Mouse (Mus musculus) left cerebral cortex, postnatal 14 days (tissue): ENCODE measurements around the gene Cbx5. TPM values are rescaled to one million over a fixed set of nuclear protein-coding genes. Genes with fewer than 3 reads are reported as not detected.
"Not testable (repeated sequence)": the region's sequence is repeated elsewhere in the genome, so short reads cannot be mapped to it uniquely, and the experiment has no call there.

Source experiments
- DNase-seq, 2 experiments: peaks; one replicate each; pipeline ENCODE4 v3.0.0; 2021 to 2022; ENCODE audit warnings: low spot score in 2 of 2, mixed read lengths in 1 of 2
- intact Hi-C: fragments of 180-260 bp; cut with DNase I; formaldehyde crosslinking; loops from one replicate; pipeline ENCODE4 v1.15.1; 2025
- total RNA-seq, 2 experiments: library from RNA; stranded (reverse); gene quantifications; 2 replicates each; pipeline ENCODE4 v1.2.3; 2021

Gene Cbx5
- total RNA-seq, 2 experiments from 2014 or later = 152 to 162 TPM

DNA sequence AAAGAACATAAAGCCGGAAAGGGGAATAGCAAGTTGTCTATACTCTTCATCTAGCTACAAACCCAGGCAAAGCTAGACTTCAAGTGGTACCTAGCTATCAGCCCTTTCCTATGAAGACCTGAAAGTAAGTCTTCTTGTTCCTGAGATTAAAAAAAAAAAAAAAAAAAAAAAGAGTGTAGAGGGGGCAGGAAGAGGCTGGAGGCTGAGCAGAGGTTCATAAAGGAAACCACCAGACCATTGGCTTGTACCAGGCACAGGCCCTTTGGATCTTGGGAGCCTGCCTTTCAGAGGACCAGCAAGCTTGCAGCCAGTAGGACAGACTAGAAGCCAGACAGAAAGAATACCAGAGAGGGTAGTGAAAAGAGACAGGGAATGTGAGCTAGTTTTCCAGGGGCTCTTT lies 13.7 kb upstream of the Cbx5 start:
- intact Hi-C loops = no loop called here
- no peak for DNase-seq

GRCm38 (mm10) chr15:103252660-103253059 lies 13.0 kb upstream of the Cbx5 start:
- DNase-seq = no peak
- intact Hi-C loops = no loop called here

DNA sequence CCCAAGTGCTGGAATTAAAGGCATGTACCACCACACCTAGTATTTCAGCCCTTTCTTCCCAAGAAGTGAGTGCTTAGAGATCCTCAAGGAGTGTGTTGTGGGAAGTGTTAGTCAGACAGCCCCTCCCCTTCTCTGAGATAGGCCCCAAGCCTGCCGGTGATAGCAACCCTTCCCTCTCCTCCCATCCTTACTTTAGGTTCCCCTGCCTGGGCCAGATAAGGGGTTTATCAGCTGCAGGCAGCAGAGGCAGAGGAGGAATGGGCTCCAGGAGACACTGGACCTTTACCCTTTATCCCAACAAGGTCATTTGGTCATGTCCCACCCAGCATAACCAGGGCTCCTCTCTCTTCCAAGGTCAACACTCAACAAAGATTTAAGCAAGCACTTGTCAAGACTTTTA lies 12.0 kb upstream of the Cbx5 start:
- intact Hi-C loops = no loop called here
- no peak for DNase-seq

DNA sequence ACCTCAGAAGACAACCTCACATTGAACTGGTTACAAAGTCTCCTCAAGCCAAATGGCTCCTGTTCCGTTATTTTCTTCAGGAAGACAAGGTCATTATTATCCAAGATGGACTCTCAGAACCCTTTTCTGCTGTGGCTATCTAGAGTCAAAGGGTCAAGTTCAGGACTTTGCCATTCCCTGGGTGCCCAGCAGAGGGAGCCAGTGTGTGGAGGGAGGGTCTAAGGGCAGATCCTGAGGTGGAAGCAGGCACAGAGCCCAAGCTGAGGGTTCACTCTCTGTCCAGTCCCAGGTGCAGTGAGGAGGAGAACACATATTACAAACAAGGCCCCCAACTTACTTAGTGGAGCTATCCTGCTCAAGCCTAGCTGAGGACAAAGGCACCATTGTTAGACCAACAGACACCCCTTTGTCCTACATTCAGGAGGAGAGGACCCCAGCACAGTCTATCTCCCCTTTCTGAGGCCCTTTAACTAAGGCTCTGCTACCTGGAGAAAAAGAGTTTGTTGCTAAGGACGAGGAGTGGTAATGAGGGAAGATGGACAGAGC lies 10.7 kb upstream of the Cbx5 start:
- intact Hi-C loops = loop anchor here (1.0 kb wide), 1 partner anchor 57 kb away; no protein-coding TSS in a partner anchor
- no peak for DNase-seq

DNA sequence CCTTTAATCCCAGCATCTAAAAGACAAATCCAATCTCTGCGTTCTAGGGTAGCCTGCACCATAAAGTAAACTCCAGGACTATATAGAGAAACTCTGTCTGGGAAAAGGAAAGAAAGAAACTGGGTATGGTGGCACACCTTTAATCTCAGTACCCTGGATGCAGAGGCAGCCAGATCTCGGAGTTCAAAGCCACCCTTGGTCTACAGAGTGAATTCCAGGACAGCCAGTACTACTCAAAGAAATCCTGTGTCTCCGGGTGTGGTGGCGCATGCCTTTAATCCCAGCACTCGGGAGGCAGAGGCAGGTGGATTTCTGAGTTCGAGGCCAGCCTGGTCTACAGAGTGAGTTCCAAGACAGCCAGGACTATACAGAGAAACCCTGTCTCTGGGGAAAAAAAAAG lies 9.9 kb upstream of the Cbx5 start:
- DNase-seq, intact Hi-C loops: not testable (repeated sequence)

DNA sequence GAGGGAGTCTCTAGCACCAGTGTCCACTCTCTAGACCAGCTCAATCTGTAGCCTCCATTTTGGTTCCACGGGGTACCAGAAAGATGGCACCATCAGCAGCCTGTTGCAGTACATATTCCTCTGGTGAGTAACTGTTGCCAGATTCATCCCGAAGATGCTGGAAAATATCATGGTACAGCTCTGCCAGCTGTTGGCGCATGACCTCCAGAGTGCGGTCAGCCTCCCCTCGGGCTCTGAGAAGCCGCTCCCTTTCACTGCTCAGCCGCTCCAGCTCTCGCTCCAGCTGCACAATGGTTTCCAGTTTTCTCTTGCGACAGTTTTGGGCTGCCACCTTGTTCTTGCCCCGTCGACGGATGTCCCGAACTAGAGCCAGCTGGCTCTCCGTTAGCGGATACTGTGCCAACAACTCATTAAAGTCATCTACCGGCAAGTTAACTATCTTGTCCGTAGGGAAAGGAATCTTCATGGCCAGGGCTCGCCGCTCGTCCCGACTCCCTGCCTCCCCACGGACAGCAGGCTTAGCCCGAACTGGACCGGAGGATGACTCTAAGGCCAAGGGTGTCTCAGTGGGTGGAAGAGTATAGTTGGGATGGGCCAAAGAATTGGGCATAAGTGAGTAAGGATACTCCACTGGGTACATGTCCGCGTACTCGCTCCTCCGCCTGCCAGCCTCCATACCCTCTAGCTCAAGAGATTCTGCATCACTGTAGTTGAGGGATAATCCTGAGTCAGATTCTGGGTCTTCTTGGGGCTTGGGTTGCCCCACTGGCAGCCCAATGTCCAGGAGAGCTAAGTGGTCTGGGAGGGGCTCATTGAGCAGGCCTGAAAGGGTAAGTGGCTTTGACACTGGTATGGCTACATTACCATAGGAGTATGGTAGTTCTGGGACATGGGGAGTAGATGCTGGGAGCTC lies 9.0 kb upstream of the Cbx5 start:
- no peak for DNase-seq
- intact Hi-C loops = no loop called here

GRCm38 (mm10) chr15:103247782-103248400 lies 8.3 kb upstream of the Cbx5 start:
- intact Hi-C loops = no loop called here
- DNase-seq = no peak

- no peak for DNase-seq
- intact Hi-C loops = no loop called here
Measured at GRCm38 (mm10) chr15:103247078-103247781, 7.6 kb upstream of the Cbx5 start.

- DNase-seq = no peak
- intact Hi-C loops = no loop called here
Measured at GRCm38 (mm10) chr15:103245616-103246015, 6.0 kb upstream of the Cbx5 start.

GRCm38 (mm10) chr15:103242885-103243284 lies 3.3 kb upstream of the Cbx5 start:
- intact Hi-C loops = loop anchor here (5.0 kb wide), 1 partner anchor 36 kb away; no protein-coding TSS in a partner anchor
- DNase-seq = no peak

GRCm38 (mm10) chr15:103241071-103242018 lies 1.7 kb upstream of the Cbx5 start:
- intact Hi-C loops = loop anchor here (2.0 to 5.0 kb wide), 2 partner anchors 31 to 34 kb away; partner anchors contain the start of gene Copz1
- DNase-seq = not testable (repeated sequence)

- peak; percentile 95 to 99 for DNase-seq
- intact Hi-C loops = loop anchor here (2.0 to 5.0 kb wide), 2 partner anchors 32 to 33 kb away; partner anchors contain the start of gene Copz1
Measured at GRCm38 (mm10) chr15:103240160-103241028, 778 bp upstream of the Cbx5 start, which contains the start of gene Hnrnpa1. Hnrnpa1 (plus strand) TSS chr15:103240432.

- intact Hi-C loops = no loop called here
- DNase-seq = peak; percentile 97 to 98
Measured at GRCm38 (mm10) chr15:103239130-103239684, 409 bp downstream of the Cbx5 start.

DNA sequence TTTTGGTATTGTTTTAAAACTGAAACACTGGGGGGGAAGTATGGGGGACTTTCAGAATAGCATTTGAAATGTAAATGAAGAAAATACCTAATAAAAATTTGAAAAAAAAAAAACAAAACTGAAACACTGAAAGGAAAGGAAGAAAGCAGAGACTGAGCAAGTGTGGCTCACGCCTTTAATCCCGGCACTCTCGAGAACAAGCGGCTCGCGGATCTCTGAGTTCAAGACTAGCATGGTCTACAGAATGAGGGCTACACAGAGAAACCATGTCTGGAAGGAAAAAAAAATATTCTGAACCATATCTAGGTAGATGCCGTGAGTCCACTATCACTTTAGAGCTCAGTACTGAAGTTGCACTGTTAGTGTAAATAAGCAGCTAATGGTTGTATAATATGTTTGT lies 2.3 kb downstream of the Cbx5 start:
- no peak for DNase-seq
- intact Hi-C loops = no loop called here

DNA sequence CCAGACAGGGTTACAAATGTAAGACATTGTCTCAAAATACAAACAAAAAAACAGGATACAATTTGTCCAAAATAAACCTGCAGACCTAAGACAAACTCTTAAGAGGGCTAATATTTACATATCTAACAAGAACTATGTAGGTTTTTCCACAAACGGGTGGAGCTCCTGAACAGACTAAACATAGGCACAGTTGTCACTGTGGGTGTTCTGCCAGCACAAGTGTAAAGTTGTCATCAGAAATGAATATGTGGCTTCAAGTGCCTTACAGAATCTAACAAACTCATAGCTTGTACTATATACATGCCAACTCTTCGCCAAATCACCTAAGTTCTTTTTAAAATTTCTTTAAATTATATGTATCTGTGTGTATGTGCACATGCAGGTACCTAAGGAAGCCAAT lies 6.5 kb downstream of the Cbx5 start:
- DNase-seq = peak in 1 of 2 experiments; percentile 23
- intact Hi-C loops = no loop called here

GRCm38 (mm10) chr15:103228904-103229303 lies 10.7 kb downstream of the Cbx5 start:
- intact Hi-C loops = no loop called here
- DNase-seq = no peak

GRCm38 (mm10) chr15:103227572-103227971 lies 12.0 kb downstream of the Cbx5 start:
- intact Hi-C loops = no loop called here

More at GRCm38 (mm10) chr15:103227572-103227971, 12.0 kb downstream of the Cbx5 start:
- no peak for DNase-seq
